In genomic region chr1:182157734-182158133, GRCm38 (mm10) we compare ENCODE assay signal across 32 mouse cellular contexts. TPM values are rescaled to one million over a fixed set of nuclear protein-coding genes. Genes with fewer than 3 reads are reported as not detected.
"Had no signal": no experiment of that assay in that cellular context is flagged by ENCODE, and none has a peak within 500 bp of the region (broad histone marks: within the 10 kb centered on the region; RNA-seq: fewer than 3 reads in every experiment).

No protein-coding gene starts in this region.

- H3K9me3 ChIP-seq: limb, embryonic 12.5 days; limb, embryonic 15.5 days; lung, embryonic 15.5 days; midbrain, embryonic 12.5 days; neural tube, embryonic 12.5 days; neural tube, embryonic 15.5 days had no signal

- H3K4me3 ChIP-seq: left cerebral cortex, adult 2 months; limb, embryonic 12.5 days; limb, embryonic 15.5 days; lung, embryonic 15.5 days; midbrain, embryonic 12.5 days; neural tube, embryonic 12.5 days; neural tube, embryonic 15.5 days had no signal

- ATAC-seq: intestine, postnatal 0 days; liver, postnatal 0 days had no signal

- H3K4me1 ChIP-seq: limb, embryonic 12.5 days; limb, embryonic 15.5 days; lung, embryonic 15.5 days; midbrain, embryonic 12.5 days; neural tube, embryonic 12.5 days had no signal

- DNase-seq: kidney, adult 2 months; kidney, postnatal 10 days; kidney, postnatal 36 days; layer of hippocampus, postnatal 36 days; liver, postnatal 0 days; lung, postnatal 10 days; lung, postnatal 4 days; right cerebral cortex, adult 18-20 months; right cerebral cortex, postnatal 14 days; right cerebral cortex, postnatal 4 days; thymus, adult 18-20 months; thymus, postnatal 36 days had no signal

- H3K36me3 ChIP-seq: limb, embryonic 12.5 days; limb, embryonic 15.5 days; lung, embryonic 15.5 days; midbrain, embryonic 12.5 days; neural tube, embryonic 12.5 days; neural tube, embryonic 15.5 days had no signal

- H3K27ac ChIP-seq: left cerebral cortex, adult 2 months; limb, embryonic 12.5 days; limb, embryonic 15.5 days; liver, embryonic 14.5 days; lung, embryonic 15.5 days; midbrain, embryonic 12.5 days; neural tube, embryonic 12.5 days; neural tube, embryonic 15.5 days; stomach, postnatal 0 days had no signal

- H3K4me2 ChIP-seq: limb, embryonic 12.5 days; limb, embryonic 15.5 days; liver, embryonic 11.5 days; lung, embryonic 15.5 days; midbrain, embryonic 12.5 days; neural tube, embryonic 12.5 days; neural tube, embryonic 15.5 days had no signal

- H3K9ac ChIP-seq: limb, embryonic 12.5 days; limb, embryonic 15.5 days; liver, embryonic 14.5 days; liver, postnatal 0 days; lung, embryonic 15.5 days; midbrain, embryonic 12.5 days; neural tube, embryonic 12.5 days; neural tube, embryonic 15.5 days had no signal

- H3K27me3 ChIP-seq: limb, embryonic 12.5 days; limb, embryonic 15.5 days; lung, embryonic 15.5 days; midbrain, embryonic 12.5 days; neural tube, embryonic 12.5 days; neural tube, embryonic 15.5 days had no signal

RNA-seq across cellular contexts. Expression of gene Vmn1r1, which starts 6.6 kb away (rescaled TPM):
- total RNA-seq: layer of hippocampus, adult 8-10 months; layer of hippocampus, postnatal 10 days; layer of hippocampus, postnatal 36 days; left cerebral cortex, adult 2 months; left cerebral cortex, postnatal 14 days; megakaryocyte progenitor cell, adult 5-6 weeks; megakaryocyte-erythroid progenitor cell, adult 5-6 weeks had no signal
- polyA plus RNA-seq: intestine, embryonic 14.5 days; intestine, postnatal 0 days; kidney, adult 2 months; kidney, embryonic 14.5 days; limb, embryonic 12.5 days; limb, embryonic 15.5 days; liver, embryonic 11.5 days; liver, embryonic 14.5 days; liver, postnatal 0 days; lung, embryonic 15.5 days; midbrain, embryonic 12.5 days; neural tube, embryonic 12.5 days; neural tube, embryonic 15.5 days; stomach, embryonic 14.5 days; stomach, postnatal 0 days; urinary bladder, adult 2 months had no signal
